Mouse (Mus musculus): ENCODE results near the gene Lsm11.

The Lsm11 gene

GRCm38 (mm10) chr11:45944643-45945156, at the start of gene Lsm11:
Gene Lsm11, minus strand, starts transcription at chr11:45944935.
- DNase-seq (ENCODE audit: extremely low read depth, low read depth), result peak; percentile 58

GRCm38 (mm10) chr11:45992087-45992486, 47.4 kb upstream of the Lsm11 start:
- DNase-seq (ENCODE audit: extremely low read depth, low read depth), result no peak

GRCm38 (mm10) chr11:45991604-45992003, 46.9 kb upstream of the Lsm11 start:
- DNase-seq (ENCODE audit: extremely low read depth, low read depth), result no peak

GRCm38 (mm10) chr11:45980893-45981253, 36.1 kb upstream of the Lsm11 start:
- DNase-seq (ENCODE audit: extremely low read depth, low read depth), result no peak

- DNase-seq (ENCODE audit: extremely low read depth, low read depth), result no peak
These were observed 35.5 kb upstream of the Lsm11 start, which contains the start of gene Sox30 for GRCm38 (mm10) chr11:45979946-45980892. Gene Sox30, plus strand, starts transcription at chr11:45980310.

GRCm38 (mm10) chr11:45976061-45976460, 31.3 kb upstream of the Lsm11 start:
- no peak for DNase-seq (ENCODE audit: extremely low read depth, low read depth)

- no peak for DNase-seq (ENCODE audit: extremely low read depth, low read depth)
These were observed 29.7 kb upstream of the Lsm11 start for GRCm38 (mm10) chr11:45974466-45974865.

GRCm38 (mm10) chr11:45973635-45974034, 28.9 kb upstream of the Lsm11 start:
- DNase-seq (ENCODE audit: extremely low read depth, low read depth), result no peak

- DNase-seq (ENCODE audit: extremely low read depth, low read depth), result no peak
These were observed 23.7 kb upstream of the Lsm11 start for GRCm38 (mm10) chr11:45968466-45968865.

GRCm38 (mm10) chr11:45966896-45967295, 22.2 kb upstream of the Lsm11 start:
- DNase-seq (ENCODE audit: extremely low read depth, low read depth), result no peak

- no peak for DNase-seq (ENCODE audit: extremely low read depth, low read depth)
These were observed 15.3 kb upstream of the Lsm11 start for GRCm38 (mm10) chr11:45960003-45960402.

GRCm38 (mm10) chr11:45959598-45959997, 14.9 kb upstream of the Lsm11 start:
- DNase-seq (ENCODE audit: extremely low read depth, low read depth), result peak; percentile 43

GRCm38 (mm10) chr11:45955127-45955627, 10.4 kb upstream of the Lsm11 start, which contains the start of gene Thg1l:
Gene Thg1l, minus strand, starts transcription at chr11:45955494.
- peak; percentile 92 for DNase-seq (ENCODE audit: extremely low read depth, low read depth)

- DNase-seq (ENCODE audit: extremely low read depth, low read depth), result no peak
These were observed 2.8 kb upstream of the Lsm11 start for GRCm38 (mm10) chr11:45947491-45947890.

- DNase-seq (ENCODE audit: extremely low read depth, low read depth), result no peak
These were observed 2.1 kb upstream of the Lsm11 start for GRCm38 (mm10) chr11:45946796-45947195.

- peak; percentile 6 for DNase-seq (ENCODE audit: extremely low read depth, low read depth)
These were observed 668 bp downstream of the Lsm11 start for GRCm38 (mm10) chr11:45943891-45944642.

GRCm38 (mm10) chr11:45943108-45943705, 1.5 kb downstream of the Lsm11 start:
- no peak for DNase-seq (ENCODE audit: extremely low read depth, low read depth)

- no peak for DNase-seq (ENCODE audit: extremely low read depth, low read depth)
These were observed 2.5 kb downstream of the Lsm11 start for GRCm38 (mm10) chr11:45942281-45942680.

GRCm38 (mm10) chr11:45938917-45939316, 5.8 kb downstream of the Lsm11 start:
- no peak for DNase-seq (ENCODE audit: extremely low read depth, low read depth)

- no peak for DNase-seq (ENCODE audit: extremely low read depth, low read depth)
These were observed 7.3 kb downstream of the Lsm11 start for GRCm38 (mm10) chr11:45937478-45937877.

GRCm38 (mm10) chr11:45932771-45933170, 12.0 kb downstream of the Lsm11 start:
- no peak for DNase-seq (ENCODE audit: extremely low read depth, low read depth)

All from MEL-GATA-1-ER (cell line).